Mouse (Mus musculus): ENCODE data around the gene Omp. TPM values are rescaled to one million over a fixed set of nuclear protein-coding genes. Genes with fewer than 3 reads are reported as not detected.

Gene Omp
- polyA plus RNA-seq, 1 experiment from 2014 or later, result 0.33 TPM

GRCm38 (mm10) chr7:98162239-98162638, 16.9 kb upstream of the Omp start:
- no peaks in the 10 kb centered on the region for H3K36me3 ChIP-seq
- no peak overlapping the region for H3K4me3 ChIP-seq
- WGBS, result 70% methylated on average over 6 of the region's 6 CpGs
- H3K27ac ChIP-seq, result peak overlapping the region; percentile 80; the same call in 1 of the 2 replicates
- H3K27me3 ChIP-seq (ENCODE audit: insufficient read depth, poor library complexity, severe bottlenecking), result no peaks in the 10 kb centered on the region
- peaks cover 69% of the 10 kb centered on the region for H3K4me1 ChIP-seq
- no peak for DNase-seq (ENCODE audit: low spot score)
- H3K9me3 ChIP-seq, result no peaks in the 10 kb centered on the region

- 39% methylated on average over 8 of the region's 8 CpGs for WGBS
- H3K4me1 ChIP-seq, result peaks cover 85% of the 10 kb centered on the region
- peak overlapping the region; percentile 80 for H3K27ac ChIP-seq
- no peaks in the 10 kb centered on the region for H3K36me3 ChIP-seq
- H3K4me3 ChIP-seq, result 0 out of 2 replicates have a peak overlapping the region, but pooled peaks have one; percentile 6
- no peaks in the 10 kb centered on the region for H3K9me3 ChIP-seq
- no peaks in the 10 kb centered on the region for H3K27me3 ChIP-seq (ENCODE audit: insufficient read depth, poor library complexity, severe bottlenecking)
- no peak for DNase-seq (ENCODE audit: low spot score)
These were observed 14.9 kb upstream of the Omp start for GRCm38 (mm10) chr7:98160041-98160740.

- H3K27ac ChIP-seq, result peak overlapping the region; percentile 80; the same call in 1 of the 2 replicates
- H3K4me1 ChIP-seq, result peaks cover 79% of the 10 kb centered on the region
- WGBS, result 37% methylated on average over 8 of the region's 8 CpGs
- H3K27me3 ChIP-seq (ENCODE audit: insufficient read depth, poor library complexity, severe bottlenecking), result no peaks in the 10 kb centered on the region
- no peaks in the 10 kb centered on the region for H3K36me3 ChIP-seq
- no peak for DNase-seq (ENCODE audit: low spot score)
- no peak overlapping the region for H3K4me3 ChIP-seq
- H3K9me3 ChIP-seq, result no peaks in the 10 kb centered on the region
These were observed 13.2 kb upstream of the Omp start for GRCm38 (mm10) chr7:98158481-98158880.

GRCm38 (mm10) chr7:98157636-98158332, 12.5 kb upstream of the Omp start:
- peaks cover 83% of the 10 kb centered on the region for H3K4me1 ChIP-seq
- DNase-seq (ENCODE audit: low spot score), result no peak
- 46% methylated on average over 5 of the region's 5 CpGs for WGBS
- no peaks in the 10 kb centered on the region for H3K36me3 ChIP-seq
- H3K9me3 ChIP-seq, result no peaks in the 10 kb centered on the region
- no peak overlapping the region for H3K4me3 ChIP-seq
- peak overlapping the region; percentile 38; the same call in 1 of the 2 replicates for H3K27ac ChIP-seq
- H3K27me3 ChIP-seq (ENCODE audit: insufficient read depth, poor library complexity, severe bottlenecking), result no peaks in the 10 kb centered on the region

GRCm38 (mm10) chr7:98156280-98156665, 11.0 kb upstream of the Omp start:
- Histone ChIP-seq H3K27ac (peak overlapping the region; percentile 74), H3K27me3 (ENCODE audit: insufficient read depth, poor library complexity, severe bottlenecking) (no peaks in the 10 kb centered on the region), H3K9me3 (no peaks in the 10 kb centered on the region), H3K4me1 (peaks cover 82% of the 10 kb centered on the region), H3K4me3 (peak overlapping the region; percentile 20; the same call in 1 of the 2 replicates), H3K36me3 (no peaks in the 10 kb centered on the region)
- 26% methylated on average over 2 of the region's 3 CpGs for WGBS
- no peak for DNase-seq (ENCODE audit: low spot score)

- peak overlapping the region; percentile 20; the same call in 1 of the 2 replicates for H3K4me3 ChIP-seq
- H3K4me1 ChIP-seq, result peaks cover 80% of the 10 kb centered on the region
- DNase-seq (ENCODE audit: low spot score), result peak; percentile 92
- 9% methylated on average over 7 of the region's 8 CpGs for WGBS
- peak overlapping the region; percentile 74 for H3K27ac ChIP-seq
- no peaks in the 10 kb centered on the region for H3K9me3 ChIP-seq
- H3K27me3 ChIP-seq (ENCODE audit: insufficient read depth, poor library complexity, severe bottlenecking), result no peaks in the 10 kb centered on the region
- no peaks in the 10 kb centered on the region for H3K36me3 ChIP-seq
These were observed 10.4 kb upstream of the Omp start for GRCm38 (mm10) chr7:98155546-98156279.

- Histone ChIP-seq H3K27ac (no peak overlapping the region), H3K4me1 (peaks cover 80% of the 10 kb centered on the region), H3K9me3 (no peaks in the 10 kb centered on the region), H3K36me3 (no peaks in the 10 kb centered on the region), H3K27me3 (ENCODE audit: insufficient read depth, poor library complexity, severe bottlenecking) (no peaks in the 10 kb centered on the region), H3K4me3 (no peak overlapping the region)
- WGBS, result 61% methylated on average over 5 of the region's 5 CpGs
- no peak for DNase-seq (ENCODE audit: low spot score)
These were observed 8.6 kb upstream of the Omp start for GRCm38 (mm10) chr7:98153892-98154291.

GRCm38 (mm10) chr7:98153345-98153744, 8.0 kb upstream of the Omp start:
- Histone ChIP-seq H3K27me3 (ENCODE audit: insufficient read depth, poor library complexity, severe bottlenecking) (no peaks in the 10 kb centered on the region), H3K4me1 (peaks cover 80% of the 10 kb centered on the region), H3K9me3 (no peaks in the 10 kb centered on the region), H3K36me3 (no peaks in the 10 kb centered on the region), H3K27ac (no peak overlapping the region), H3K4me3 (no peak overlapping the region)
- no peak for DNase-seq (ENCODE audit: low spot score)
- 42% methylated on average over 3 of the region's 3 CpGs for WGBS

- Histone ChIP-seq H3K27ac (peak overlapping the region; percentile 56; the same call in 1 of the 2 replicates), H3K36me3 (no peaks in the 10 kb centered on the region), H3K9me3 (no peaks in the 10 kb centered on the region), H3K4me3 (no peak overlapping the region), H3K4me1 (peaks cover 81% of the 10 kb centered on the region), H3K27me3 (ENCODE audit: insufficient read depth, poor library complexity, severe bottlenecking) (no peaks in the 10 kb centered on the region)
- 55% methylated on average over 8 of the region's 8 CpGs for WGBS
- no peak for DNase-seq (ENCODE audit: low spot score)
These were observed 7.1 kb upstream of the Omp start for GRCm38 (mm10) chr7:98152400-98152799.

- H3K27ac ChIP-seq, result peak overlapping the region; percentile 81
- peaks cover 79% of the 10 kb centered on the region for H3K4me1 ChIP-seq
- no peak overlapping the region for H3K4me3 ChIP-seq
- WGBS, result 24% methylated on average over 5 of the region's 5 CpGs
- no peaks in the 10 kb centered on the region for H3K9me3 ChIP-seq
- H3K36me3 ChIP-seq, result no peaks in the 10 kb centered on the region
- H3K27me3 ChIP-seq (ENCODE audit: insufficient read depth, poor library complexity, severe bottlenecking), result no peaks in the 10 kb centered on the region
- DNase-seq (ENCODE audit: low spot score), result no peak
These were observed 5.2 kb upstream of the Omp start for GRCm38 (mm10) chr7:98150525-98150924.

- Histone ChIP-seq H3K4me1 (peaks cover 81% of the 10 kb centered on the region), H3K36me3 (no peaks in the 10 kb centered on the region), H3K4me3 (no peak overlapping the region), H3K9me3 (no peaks in the 10 kb centered on the region), H3K27ac (peak overlapping the region; percentile 81), H3K27me3 (ENCODE audit: insufficient read depth, poor library complexity, severe bottlenecking) (no peaks in the 10 kb centered on the region)
- DNase-seq (ENCODE audit: low spot score), result peak; percentile 86
- WGBS, result 12% methylated on average over 3 of the region's 3 CpGs
These were observed 4.5 kb upstream of the Omp start for GRCm38 (mm10) chr7:98149802-98150201.

GRCm38 (mm10) chr7:98148721-98149407, 3.6 kb upstream of the Omp start:
- 62% methylated on average over 10 of the region's 10 CpGs for WGBS
- DNase-seq (ENCODE audit: low spot score), result no peak
- no peaks in the 10 kb centered on the region for H3K36me3 ChIP-seq
- peak overlapping the region; percentile 81 for H3K27ac ChIP-seq
- H3K4me3 ChIP-seq, result no peak overlapping the region
- no peaks in the 10 kb centered on the region for H3K27me3 ChIP-seq (ENCODE audit: insufficient read depth, poor library complexity, severe bottlenecking)
- H3K9me3 ChIP-seq, result no peaks in the 10 kb centered on the region
- peaks cover 80% of the 10 kb centered on the region for H3K4me1 ChIP-seq

Measured in heart, embryonic 10.5 days (tissue).